Mouse (Mus musculus): ENCODE results near the gene Sertad4. TPM values are rescaled to one million over a fixed set of nuclear protein-coding genes. Genes with fewer than 3 reads are reported as not detected.

Gene Sertad4
- total RNA-seq, 2 experiments from 2014 or later, result 4.8 to 6.3 TPM

GRCm38 (mm10) chr1:192853988-192854818 is 1.4 kb downstream of the Sertad4 start:
- DNase-seq, result no peak
- intact Hi-C loops (cut with DNase I), result loop anchor here (5.0 kb wide), 1 partner anchor 67 kb away; no protein-coding TSS in a partner anchor

GRCm38 (mm10) chr1:192853429-192853828 is 2.1 kb downstream of the Sertad4 start:
- intact Hi-C loops (cut with DNase I), result loop anchor here (5.0 kb wide), 1 partner anchor 66 kb away; no protein-coding TSS in a partner anchor
- no peak for DNase-seq

GRCm38 (mm10) chr1:192852047-192852446 is 3.5 kb downstream of the Sertad4 start:
- no peak for DNase-seq
- intact Hi-C loops (cut with DNase I), result loop anchor here (5.0 kb wide), 1 partner anchor 65 kb away; no protein-coding TSS in a partner anchor

GRCm38 (mm10) chr1:192851640-192852039 is 3.9 kb downstream of the Sertad4 start:
- DNase-seq, result peak; percentile 61 to 77

GRCm38 (mm10) chr1:192851126-192851525 is 4.4 kb downstream of the Sertad4 start:
- intact Hi-C loops (cut with DNase I), result loop anchor here (5.0 kb wide), 1 partner anchor 64 kb away; no protein-coding TSS in a partner anchor
- no peak for DNase-seq

More at GRCm38 (mm10) chr1:192851640-192852039, 3.9 kb downstream of the Sertad4 start:
- intact Hi-C loops (cut with DNase I), result loop anchor here (5.0 kb wide), 1 partner anchor 64 kb away; no protein-coding TSS in a partner anchor

- DNase-seq, result no peak
- intact Hi-C loops (cut with DNase I), result loop anchor here (5.0 kb wide), 1 partner anchor 62 kb away; no protein-coding TSS in a partner anchor
Observed at GRCm38 (mm10) chr1:192849616-192850015, 5.9 kb downstream of the Sertad4 start.

- no peak for DNase-seq
- intact Hi-C loops (cut with DNase I), result no loop called here
Observed at GRCm38 (mm10) chr1:192847254-192847653, 8.3 kb downstream of the Sertad4 start.

GRCm38 (mm10) chr1:192841094-192841813 is 14.3 kb downstream of the Sertad4 start:
- no peak for DNase-seq
- intact Hi-C loops (cut with DNase I), result no loop called here

- DNase-seq, result no peak
- intact Hi-C loops (cut with DNase I), result no loop called here
Observed at GRCm38 (mm10) chr1:192840655-192841054, 14.9 kb downstream of the Sertad4 start.

GRCm38 (mm10) chr1:192835211-192835681 is 20.3 kb downstream of the Sertad4 start:
- intact Hi-C loops (cut with DNase I), result loop anchor here (5.0 kb wide), 1 partner anchor 48 kb away; no protein-coding TSS in a partner anchor
- DNase-seq, result no peak

GRCm38 (mm10) chr1:192834361-192835210 is 21.0 kb downstream of the Sertad4 start:
- DNase-seq, result peak; percentile 50 to 53
- intact Hi-C loops (cut with DNase I), result loop anchor here (5.0 kb wide), 1 partner anchor 47 kb away; no protein-coding TSS in a partner anchor

GRCm38 (mm10) chr1:192833586-192833985 is 22.0 kb downstream of the Sertad4 start:
- no peak for DNase-seq
- intact Hi-C loops (cut with DNase I), result no loop called here

- intact Hi-C loops (cut with DNase I), result no loop called here
Observed at GRCm38 (mm10) chr1:192833097-192833496, 22.5 kb downstream of the Sertad4 start.

GRCm38 (mm10) chr1:192832338-192832737 is 23.2 kb downstream of the Sertad4 start:
- DNase-seq, result no peak
- intact Hi-C loops (cut with DNase I), result no loop called here

More at GRCm38 (mm10) chr1:192833097-192833496, 22.5 kb downstream of the Sertad4 start:
- DNase-seq, result no peak

GRCm38 (mm10) chr1:192830444-192830843 is 25.1 kb downstream of the Sertad4 start:
- intact Hi-C loops (cut with DNase I), result no loop called here
- DNase-seq, result no peak

- intact Hi-C loops (cut with DNase I), result no loop called here
- no peak for DNase-seq
Observed at GRCm38 (mm10) chr1:192828928-192829327, 26.6 kb downstream of the Sertad4 start.

GRCm38 (mm10) chr1:192827955-192828354 is 27.6 kb downstream of the Sertad4 start:
- intact Hi-C loops (cut with DNase I), result no loop called here
- DNase-seq, result no peak

GRCm38 (mm10) chr1:192825746-192826145 is 29.8 kb downstream of the Sertad4 start:
- intact Hi-C loops (cut with DNase I), result no loop called here
- no peak for DNase-seq

GRCm38 (mm10) chr1:192822652-192823525 is 32.7 kb downstream of the Sertad4 start:
- DNase-seq, result peak; percentile 59 to 70
- intact Hi-C loops (cut with DNase I), result no loop called here

Measured in heart, postnatal 14 days (tissue).